Mouse (Mus musculus) liver, embryonic 14.5 days (tissue): ENCODE results near the gene Dlg2. TPM values are rescaled to one million over a fixed set of nuclear protein-coding genes. Genes with fewer than 3 reads are reported as not detected.

ENCODE experiments used
- ATAC-seq: fragments of 200-750 bp; cut with Nextera tagmentation; 2 replicates; pipeline ENCODE4 v1.8.0; 2017; ENCODE audit warnings: moderate number of reproducible peaks, mild to moderate bottlenecking, moderate library complexity; ENCODE audit not compliant: insufficient read depth
- DNase-seq, 3 experiments: peaks; one replicate each; pipeline ENCODE4 v3.0.0-alpha.2; 2012 to 2013; ENCODE audit warnings: low read depth in 3 of 3, low spot score in 3 of 3
- H3K27ac ChIP-seq: fragments of 300-500 bp; sonication (generic); 2 replicates; pipeline ENCODE4 v1.5.1; 2014; ENCODE audit warnings: moderate library complexity, mild to moderate bottlenecking, control low read depth, inconsistent platforms
- H3K27me3 ChIP-seq: fragments of 300-500 bp; sonication (generic); 2 replicates; pipeline ENCODE4 v1.6.1; 2014; ENCODE audit warnings: mild to moderate bottlenecking, low read length, moderate library complexity; ENCODE audit not compliant: control insufficient read depth, insufficient read depth
- H3K36me3 ChIP-seq: fragments of 300-500 bp; sonication (generic); replicated peaks from 2 replicates; pipeline ENCODE4 v1.6.1; 2014; ENCODE audit warnings: low read depth; ENCODE audit not compliant: control insufficient read depth, insufficient read depth
- H3K4me1 ChIP-seq, 2 experiments: fragments of 200-500 bp in 1 of 2; fragments of 300-500 bp in 1 of 2; sonication (generic) in 1 of 2; replicated peaks; 2 replicates each; pipeline ENCODE4 v1.6.1; 2012 to 2014; ENCODE audit warnings: antibody characterized with exemption in 1 of 2, inconsistent platforms in 1 of 2, low read length in 1 of 2; ENCODE audit not compliant: control insufficient read depth in 2 of 2, insufficient read depth in 2 of 2
- H3K4me2 ChIP-seq: fragments of 300-500 bp; sonication (generic); 2 replicates; pipeline ENCODE4 v1.6.1; 2014; ENCODE audit warnings: low read depth, mild to moderate bottlenecking, control low read depth, moderate library complexity
- H3K4me3 ChIP-seq, 2 experiments: fragments of 200-500 bp in 1 of 2; fragments of 300-500 bp in 1 of 2; sonication (generic) in 1 of 2; 2 replicates each; pipeline ENCODE4 v1.5.1; 2012 to 2014; ENCODE audit warnings: low read depth in 2 of 2, low read length in 2 of 2, mild to moderate bottlenecking in 2 of 2, control low read depth in 1 of 2, inconsistent platforms in 1 of 2, moderate library complexity in 1 of 2; ENCODE audit not compliant: insufficient read depth in 1 of 2
- H3K9ac ChIP-seq: fragments of 300-500 bp; sonication (generic); replicated peaks from 2 replicates; pipeline ENCODE4 v1.6.1; 2014; ENCODE audit warnings: mild to moderate bottlenecking, control low read depth, moderate library complexity
- H3K9me3 ChIP-seq: fragments of 300-500 bp; sonication (generic); 2 replicates; pipeline ENCODE4 v1.6.1; 2016; ENCODE audit warnings: low read length, mixed read lengths; ENCODE audit not compliant: control insufficient read depth
- CTCF ChIP-seq: IDR thresholded peaks from 2 replicates; pipeline ENCODE4 v1.5.1; 2016; ENCODE audit warnings: antibody characterized with exemption, low read depth, control low read depth
- EP300 ChIP-seq: IDR thresholded peaks from 2 replicates; pipeline ENCODE4 v1.6.1; 2016; ENCODE audit warnings: antibody characterized with exemption, low read depth
- WGBS: fragments of 180-500 bp; shearing (Covaris S2); extraction: QIAGEN DNeasy Blood & Tissue Kit; methylation state at CpG from one replicate; pipeline ENCODE4 v1.1.7; 2014; ENCODE audit not compliant: insufficient replicate concordance; 5-methylcytosine and 5-hydroxymethylcytosine counted together
- polyA plus RNA-seq, 2 experiments: library from polyadenylated mRNA; depleted of rRNA in 1 of 2; stranded (reverse) in 1 of 2; unstranded in 1 of 2; fragments of >200 nt; fragmentation: Nextera tagmentation in 1 of 2; extraction: Ambion mirVana in 1 of 2; gene quantifications; 2 replicates each; pipeline versions ENCODE4 v1.2.1 to v1.2.3; 2012 to 2014

Dlg2 gene
- polyA plus RNA-seq, 2 experiments = 0.33 to 0.44 TPM

GRCm38 (mm10) chr7:92277629-92278028, 1801.2 kb downstream of the Dlg2 start:
- TF ChIP-seq EP300 (no peak), CTCF (no peak)
- no peak for ATAC-seq

GRCm38 (mm10) chr7:92280925-92281324, 1804.5 kb downstream of the Dlg2 start:
- 37% methylated on average over 7 of the region's 7 CpGs for WGBS
- ATAC-seq = no peak

More at GRCm38 (mm10) chr7:92277629-92278028, 1801.2 kb downstream of the Dlg2 start:
- no peak overlapping the region for H3K4me2 ChIP-seq
- H3K4me3 ChIP-seq = no peak overlapping the region
- no peaks in the 10 kb centered on the region for H3K4me1 ChIP-seq
- H3K36me3 ChIP-seq = no peaks in the 10 kb centered on the region
- H3K27ac ChIP-seq = no peak overlapping the region
- no peaks in the 10 kb centered on the region for H3K27me3 ChIP-seq
- whole genome bisulfite sequencing = 52% methylated on average over 4 of the region's 4 CpGs
- no peaks in the 10 kb centered on the region for H3K9me3 ChIP-seq
- no peak for DNase-seq
- H3K9ac ChIP-seq = no peak overlapping the region

GRCm38 (mm10) chr7:92287058-92287457, 1810.6 kb downstream of the Dlg2 start:
- DNase-seq (no peak), ATAC-seq (no peak)
- WGBS = 35% methylated on average over 1 of the region's 1 CpGs
- no peak overlapping the region for H3K4me2 ChIP-seq
- no peaks in the 10 kb centered on the region for H3K9me3 ChIP-seq
- no peak overlapping the region for H3K27ac ChIP-seq
- no peaks in the 10 kb centered on the region for H3K4me1 ChIP-seq
- H3K36me3 ChIP-seq = no peaks in the 10 kb centered on the region
- H3K9ac ChIP-seq = no peak overlapping the region
- no peaks in the 10 kb centered on the region for H3K27me3 ChIP-seq
- H3K4me3 ChIP-seq = no peak overlapping the region
- TF ChIP-seq CTCF = no peak
- TF ChIP-seq EP300 = no peak

More at GRCm38 (mm10) chr7:92280925-92281324, 1804.5 kb downstream of the Dlg2 start:
- no peak overlapping the region for H3K9ac ChIP-seq
- H3K36me3 ChIP-seq = no peaks in the 10 kb centered on the region
- no peak for TF ChIP-seq CTCF
- H3K27ac ChIP-seq = no peak overlapping the region
- H3K4me1 ChIP-seq = no peaks in the 10 kb centered on the region
- H3K9me3 ChIP-seq = no peaks in the 10 kb centered on the region
- no peak overlapping the region for H3K4me2 ChIP-seq
- H3K4me3 ChIP-seq = no peak overlapping the region
- no peaks in the 10 kb centered on the region for H3K27me3 ChIP-seq
- DNase-seq = no peak

- H3K36me3 ChIP-seq = no peaks in the 10 kb centered on the region
- WGBS = 65% methylated on average over 3 of the region's 3 CpGs
- TF ChIP-seq EP300 (no peak), CTCF (no peak)
- no peak overlapping the region for H3K9ac ChIP-seq
- no peaks in the 10 kb centered on the region for H3K4me1 ChIP-seq
- DNase-seq = no peak
- no peak overlapping the region for H3K4me3 ChIP-seq
- no peaks in the 10 kb centered on the region for H3K27me3 ChIP-seq
- H3K27ac ChIP-seq = no peak overlapping the region
- no peak for ATAC-seq
- no peaks in the 10 kb centered on the region for H3K9me3 ChIP-seq
- H3K4me2 ChIP-seq = no peak overlapping the region
Measured at GRCm38 (mm10) chr7:92288814-92289213, 1812.3 kb downstream of the Dlg2 start.

GRCm38 (mm10) chr7:92292918-92293518, 1816.5 kb downstream of the Dlg2 start:
- Histone ChIP-seq H3K27ac (no peak overlapping the region), H3K27me3 (no peaks in the 10 kb centered on the region)

More at GRCm38 (mm10) chr7:92292918-92293518, 1816.5 kb downstream of the Dlg2 start:
- no peak for TF ChIP-seq CTCF
- TF ChIP-seq EP300 = no peak
- Histone ChIP-seq H3K9me3 (no peaks in the 10 kb centered on the region), H3K9ac (no peak overlapping the region), H3K4me3 (no peak overlapping the region), H3K4me2 (no peak overlapping the region), H3K4me1 (no peaks in the 10 kb centered on the region), H3K36me3 (no peaks in the 10 kb centered on the region)
- no peak for ATAC-seq
- DNase-seq = no peak
- WGBS = 53% methylated on average over 8 of the region's 8 CpGs
